Mouse (Mus musculus): ENCODE data around the gene Tmem252.
"Not testable (repeated sequence)": the region's sequence is repeated elsewhere in the genome, so short reads cannot be mapped to it uniquely, and the experiment has no call there.

Gene Tmem252

DNA sequence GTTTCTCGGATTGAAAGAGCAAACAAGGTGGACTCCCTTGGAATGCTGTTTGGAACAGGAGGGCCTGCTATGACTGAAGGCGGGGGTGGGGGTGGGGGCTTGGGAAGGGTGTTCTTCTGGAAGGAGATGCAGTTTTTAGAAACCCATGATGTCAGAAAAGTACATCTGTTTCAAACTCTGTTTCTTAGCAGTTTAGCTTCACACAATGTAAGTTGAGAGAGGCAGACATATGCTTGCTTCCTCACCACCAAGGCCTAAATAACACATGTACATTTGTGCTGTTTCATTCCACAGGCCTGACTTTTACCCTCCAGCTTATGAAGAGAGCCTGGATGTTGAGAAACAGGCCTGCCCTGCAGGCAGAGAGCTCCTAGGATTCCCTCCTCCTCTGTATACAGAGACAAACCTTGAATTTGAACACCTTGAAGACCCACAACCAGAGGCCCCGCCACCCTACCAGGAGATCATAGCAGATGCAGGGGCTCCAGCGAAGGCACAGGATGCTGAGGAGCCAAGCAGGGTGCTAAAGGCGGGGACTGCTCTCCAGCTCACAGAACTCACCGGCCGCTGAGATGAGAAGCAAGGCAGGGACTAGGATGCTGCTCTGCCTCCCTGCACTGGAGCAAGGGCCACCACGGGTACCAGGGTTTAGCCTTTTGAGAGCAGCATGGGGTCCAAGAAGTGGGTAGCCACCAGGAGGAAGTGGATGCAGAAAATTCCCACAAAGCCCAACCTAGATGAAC is 3.6 kb downstream of the Tmem252 start:
- no peak for DNase-seq (ENCODE audit: low spot score)

DNA sequence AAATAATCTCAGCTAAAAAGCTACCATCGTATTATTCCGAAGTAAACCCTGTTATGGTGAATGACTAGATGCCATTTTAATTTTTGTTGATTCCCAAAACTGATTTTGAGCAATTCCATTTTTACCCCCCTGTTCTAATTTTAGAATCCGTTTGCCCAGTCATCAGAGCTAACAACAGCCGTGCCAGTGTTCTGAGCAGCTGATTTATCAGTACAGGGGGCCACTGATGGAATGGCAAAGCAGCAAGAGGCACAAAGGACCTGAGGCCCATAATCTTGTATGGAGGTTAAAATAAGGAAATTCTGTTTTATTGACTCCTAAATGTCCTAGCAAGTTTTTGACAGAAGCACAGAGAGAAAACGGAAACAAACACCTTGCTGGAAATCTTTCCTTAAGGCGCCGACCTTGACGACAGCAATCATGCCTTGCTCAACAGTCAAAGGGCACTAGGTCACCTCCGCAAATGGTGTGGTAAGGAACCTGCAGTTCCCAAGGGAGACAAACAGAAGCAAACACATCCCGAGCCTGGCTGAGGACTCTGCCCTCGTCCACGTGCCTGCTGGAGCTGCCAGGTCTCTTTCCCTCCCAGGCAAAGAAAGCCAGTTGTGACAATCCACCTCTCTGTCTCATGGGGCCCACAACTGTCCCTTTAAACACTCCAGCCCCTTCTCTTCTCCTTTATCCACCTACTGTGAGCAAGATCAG is 9.4 kb downstream of the Tmem252 start:
- DNase-seq (ENCODE audit: low spot score) = no peak

DNA sequence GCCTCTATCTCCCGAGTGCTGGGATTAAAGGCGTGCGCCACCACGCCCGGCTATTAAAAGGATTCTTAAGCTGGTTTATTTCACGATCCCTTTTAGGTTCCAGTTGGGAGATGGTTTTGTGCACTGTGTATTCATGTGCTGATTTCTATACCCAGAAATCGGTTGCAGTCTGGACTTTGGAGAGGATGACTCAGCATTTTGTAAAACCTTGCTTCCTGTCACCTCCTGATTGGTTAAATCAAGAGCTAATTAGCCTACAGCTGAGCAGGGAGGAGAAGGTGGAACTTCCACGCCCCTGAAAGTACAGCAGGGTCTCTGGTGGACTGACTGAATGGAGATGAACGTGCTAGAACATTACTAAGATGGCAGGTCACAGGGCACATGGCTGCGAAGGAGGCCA is 12.6 kb downstream of the Tmem252 start:
- DNase-seq (ENCODE audit: low spot score) = no peak

DNA sequence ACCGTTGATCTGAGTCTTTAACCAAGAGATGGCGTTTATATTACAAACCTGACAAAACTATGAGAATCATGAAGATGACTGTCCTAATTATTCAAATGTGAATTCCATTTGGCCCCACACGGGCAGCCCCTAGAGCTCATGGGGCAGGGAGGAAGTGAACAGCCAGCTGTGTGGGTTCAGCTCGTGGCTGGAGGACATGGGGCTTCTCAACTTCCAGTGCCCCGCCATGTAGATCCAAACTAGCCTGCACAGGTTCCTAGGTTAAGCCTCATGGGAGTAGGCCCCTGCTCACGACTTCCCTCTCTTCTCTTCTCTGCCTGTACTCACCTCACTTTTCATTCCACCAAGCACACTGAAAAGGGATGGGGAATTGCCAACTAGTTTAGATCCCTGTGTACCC is 14.5 kb downstream of the Tmem252 start:
- no peak for DNase-seq (ENCODE audit: low spot score)

DNA sequence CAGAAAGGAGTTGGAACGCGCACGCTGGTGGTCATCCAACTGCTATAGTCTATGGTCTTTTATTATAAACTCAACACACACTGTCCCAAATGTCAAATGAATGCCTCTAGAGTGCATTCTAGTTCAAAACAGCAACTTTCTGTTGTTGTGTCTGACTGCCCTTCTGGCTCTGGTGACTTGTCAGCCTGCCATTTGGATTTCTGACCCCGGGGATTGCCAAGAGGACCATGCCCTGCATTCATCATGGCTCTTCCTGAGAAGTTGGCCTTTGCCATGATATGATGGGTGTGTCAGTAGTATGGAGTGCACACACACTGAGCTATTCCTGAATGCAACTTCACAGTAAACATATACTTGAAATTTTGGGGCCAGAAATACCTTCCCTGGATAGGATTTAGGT is 15.7 kb downstream of the Tmem252 start:
- peak; percentile 8 for DNase-seq (ENCODE audit: low spot score)

DNA sequence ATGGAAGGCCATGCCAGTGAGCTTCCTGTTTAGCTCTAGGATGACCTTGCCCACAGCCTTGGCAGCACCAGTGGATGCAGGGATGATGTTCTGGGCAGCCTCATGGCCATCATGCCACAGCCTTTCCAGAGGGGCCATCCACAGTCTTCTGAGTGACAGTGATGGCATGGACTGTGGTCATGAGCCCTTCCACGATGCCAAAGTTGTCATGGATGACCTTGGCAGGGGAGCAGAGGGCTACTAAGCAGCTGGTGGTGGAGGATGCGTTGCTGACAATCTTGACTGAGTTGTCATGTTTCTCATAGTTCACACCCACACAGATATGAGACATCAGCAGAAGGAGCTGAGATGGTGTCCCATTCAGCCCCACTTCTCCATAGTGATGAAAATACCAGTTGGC is 18.9 kb downstream of the Tmem252 start:
- no peak for DNase-seq (ENCODE audit: low spot score)

DNA sequence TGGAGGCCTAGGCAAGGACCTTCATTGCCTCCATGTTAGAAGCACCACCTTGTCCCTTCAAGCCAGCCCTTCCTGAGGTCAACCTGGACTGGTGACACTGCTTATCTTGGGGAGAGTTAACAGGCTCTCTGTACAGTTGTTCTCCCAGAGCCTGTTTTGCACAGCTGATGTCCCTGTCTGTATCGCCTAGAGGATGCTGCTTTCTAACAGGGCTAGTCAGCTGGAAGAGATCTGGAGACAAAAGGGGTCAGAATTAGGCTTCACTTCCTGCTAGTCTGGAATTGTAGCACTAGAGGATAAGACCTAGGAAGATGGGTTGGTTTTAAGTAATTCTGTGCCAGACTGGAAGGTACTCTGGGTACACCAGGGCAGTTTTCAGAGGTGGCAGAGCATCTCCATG is 24.1 kb downstream of the Tmem252 start:
- no peak for DNase-seq (ENCODE audit: low spot score)

DNA sequence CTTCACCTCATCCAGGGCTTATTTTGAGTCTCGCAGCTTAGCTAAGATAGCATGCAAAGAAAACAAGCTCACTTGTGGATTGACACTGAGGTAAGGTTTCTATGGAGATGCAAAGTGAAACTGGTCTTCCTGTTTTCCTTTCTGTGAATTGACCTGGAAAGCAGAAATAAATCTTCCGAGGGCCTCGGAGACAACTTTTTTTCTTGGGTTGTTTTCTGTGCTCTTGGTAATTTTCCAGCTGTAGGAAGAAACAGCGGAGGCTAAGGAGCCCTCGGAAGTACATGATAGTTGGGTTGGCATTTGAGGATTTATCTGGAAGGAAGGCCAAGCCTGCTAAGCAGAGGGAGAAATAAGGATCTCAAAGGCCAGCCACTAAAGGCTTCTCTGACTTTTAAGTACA is 24.8 kb downstream of the Tmem252 start:
- DNase-seq (ENCODE audit: low spot score) = no peak

DNA sequence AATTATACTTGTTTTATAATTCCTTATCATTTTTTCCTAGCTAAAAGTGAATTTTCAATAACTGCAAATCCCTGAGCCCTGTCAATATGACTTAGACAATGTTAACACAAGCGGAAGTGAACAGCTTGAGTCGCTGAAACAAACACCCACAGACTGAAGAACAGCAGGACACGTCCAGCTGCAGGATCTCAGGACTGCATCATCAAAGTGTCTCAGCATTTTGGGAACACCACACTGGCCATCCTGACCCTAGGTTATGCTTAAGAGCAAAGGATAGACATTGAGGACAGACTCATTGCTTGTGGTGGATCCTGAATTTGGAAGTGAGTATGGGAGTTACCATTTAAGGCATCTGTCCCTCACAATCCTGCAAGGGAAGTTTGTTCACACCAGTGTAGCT is 25.4 kb downstream of the Tmem252 start:
- DNase-seq (ENCODE audit: low spot score) = no peak

DNA sequence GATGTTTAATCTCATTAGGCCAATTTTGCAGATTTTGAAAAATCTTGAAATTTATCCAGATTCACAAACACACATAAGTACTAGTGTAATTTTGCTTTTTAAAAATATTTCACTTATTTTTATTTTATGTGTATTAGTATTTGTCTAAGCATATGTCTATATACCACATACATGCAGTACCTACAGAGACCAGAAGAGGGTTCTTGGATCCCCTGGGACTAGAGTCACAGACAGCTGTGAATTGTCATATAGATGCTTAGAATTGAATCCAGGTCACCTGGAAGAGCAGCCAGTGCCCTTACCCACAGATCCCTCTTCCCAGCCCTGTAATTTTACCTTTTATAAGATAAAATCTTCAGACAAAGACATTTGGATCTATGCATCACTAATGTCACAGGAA is 26.1 kb downstream of the Tmem252 start:
- no peak for DNase-seq (ENCODE audit: low spot score)

DNA sequence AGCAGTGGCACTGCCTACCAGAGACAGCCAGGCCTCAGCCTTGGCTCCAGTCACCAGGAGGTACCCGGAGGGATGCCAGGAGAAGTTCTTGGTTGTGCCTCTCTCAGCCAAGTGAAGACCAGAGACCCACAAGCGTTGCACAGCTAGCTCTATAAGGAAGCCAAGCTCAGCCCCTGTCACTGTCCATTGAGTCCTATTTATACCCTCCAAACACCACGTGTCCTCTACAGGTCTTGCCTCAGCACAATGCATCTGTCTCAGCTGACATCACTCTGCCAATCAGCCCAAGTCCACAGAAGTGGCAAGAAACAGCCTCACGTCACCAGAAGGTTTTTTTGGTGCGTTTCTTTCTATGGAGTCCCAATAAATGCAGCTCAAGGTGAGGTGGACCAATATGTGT is 26.9 kb downstream of the Tmem252 start:
- no peak for DNase-seq (ENCODE audit: low spot score)

DNA sequence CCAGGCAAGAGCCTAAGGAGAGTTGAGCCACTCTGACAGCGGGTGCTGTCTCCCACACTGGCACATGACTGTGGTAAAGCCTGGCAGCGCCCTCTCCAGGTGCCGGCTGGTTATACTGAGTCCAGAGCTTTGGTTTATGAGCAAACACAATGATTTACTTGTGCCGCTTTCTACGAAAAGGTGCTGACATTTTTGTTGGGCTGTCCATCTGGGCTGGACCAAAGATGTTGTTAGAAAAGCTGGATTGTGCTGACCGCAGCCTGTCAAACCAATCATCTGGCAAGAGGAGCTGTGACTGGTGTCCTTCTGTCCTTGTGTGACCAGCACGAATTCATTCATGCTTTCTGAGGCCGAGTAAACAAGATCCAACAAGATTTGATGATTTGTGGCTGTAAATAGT is 27.9 kb downstream of the Tmem252 start:
- DNase-seq (ENCODE audit: low spot score) = no peak

DNA sequence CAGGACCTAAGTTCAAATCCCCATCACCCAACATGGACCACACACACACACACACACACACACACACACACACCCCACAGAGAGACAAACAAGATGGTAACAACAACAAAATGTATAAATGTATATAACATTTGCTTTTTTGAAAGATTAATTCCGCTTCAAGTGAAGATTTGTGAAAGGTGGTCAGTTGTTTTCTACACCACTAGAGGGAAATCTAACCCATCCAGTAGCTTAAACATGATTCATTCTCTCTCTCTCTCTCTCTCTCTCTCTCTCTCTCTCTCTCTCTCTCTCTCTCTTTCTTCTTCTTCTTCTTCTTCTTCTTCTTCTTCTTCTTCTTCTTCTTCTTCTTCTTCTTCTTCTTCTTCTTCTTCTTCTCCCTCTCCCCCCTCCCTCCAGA is 29.4 kb downstream of the Tmem252 start:
- DNase-seq (ENCODE audit: low spot score) = not testable (repeated sequence)

DNA sequence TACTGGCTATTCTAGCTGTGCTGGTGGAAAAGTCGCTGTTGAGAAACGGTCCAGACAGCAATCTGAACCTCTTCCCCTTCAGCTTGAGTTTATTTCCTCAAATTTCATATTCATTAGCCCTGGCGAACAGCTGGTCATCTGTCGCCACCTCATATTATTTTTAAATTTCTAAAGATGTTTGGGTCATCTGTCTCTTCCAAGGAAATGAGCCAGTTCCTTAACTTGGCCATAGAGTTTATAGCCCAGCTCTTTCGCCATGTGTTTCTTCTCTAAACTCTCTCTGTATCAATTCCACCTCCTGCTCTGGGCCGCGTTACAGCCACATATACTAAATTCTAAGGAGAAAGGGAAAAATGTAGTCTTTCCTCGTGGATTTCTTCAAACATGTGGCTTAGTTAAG is 29.9 kb downstream of the Tmem252 start:
- no peak for DNase-seq (ENCODE audit: low spot score)

DNA sequence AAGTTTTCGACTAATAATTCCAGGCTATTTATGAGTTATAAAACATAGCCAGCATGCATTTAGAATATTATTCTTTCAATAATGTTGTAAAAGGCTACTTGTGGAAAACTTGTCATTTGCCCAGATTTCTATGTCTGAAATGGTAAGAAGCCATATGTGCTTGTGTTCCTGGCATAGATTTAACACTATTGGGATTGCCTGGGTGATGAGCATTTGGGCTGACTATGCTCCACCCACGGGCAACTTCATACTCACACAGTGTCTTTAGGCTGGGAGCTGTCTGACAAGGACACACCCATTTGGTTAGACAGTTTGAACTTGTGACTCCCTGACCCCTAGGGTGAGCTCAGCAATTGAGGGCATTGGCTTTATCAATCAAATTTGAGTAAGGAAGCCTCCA is 30.5 kb downstream of the Tmem252 start:
- no peak for DNase-seq (ENCODE audit: low spot score)

DNA sequence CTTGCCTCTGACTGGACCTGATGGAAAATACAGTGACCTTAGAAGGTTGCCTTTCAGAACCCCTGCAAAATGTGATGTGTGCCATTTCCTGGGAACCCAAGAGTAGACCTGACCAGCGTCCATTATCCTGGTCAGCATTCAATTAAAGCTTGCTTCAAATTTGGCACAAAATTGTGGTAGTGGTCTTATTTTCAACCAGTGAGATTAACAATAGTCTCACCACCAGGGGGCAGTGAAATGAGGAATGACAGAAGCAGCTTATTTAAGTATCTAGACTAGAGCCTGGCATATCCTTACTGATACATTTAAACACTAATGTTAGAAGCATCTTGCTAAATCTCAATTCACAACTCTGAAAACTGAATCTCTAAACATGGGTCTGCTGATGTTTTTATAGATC is 31.6 kb downstream of the Tmem252 start:
- peak; percentile 42 for DNase-seq (ENCODE audit: low spot score)

DNA sequence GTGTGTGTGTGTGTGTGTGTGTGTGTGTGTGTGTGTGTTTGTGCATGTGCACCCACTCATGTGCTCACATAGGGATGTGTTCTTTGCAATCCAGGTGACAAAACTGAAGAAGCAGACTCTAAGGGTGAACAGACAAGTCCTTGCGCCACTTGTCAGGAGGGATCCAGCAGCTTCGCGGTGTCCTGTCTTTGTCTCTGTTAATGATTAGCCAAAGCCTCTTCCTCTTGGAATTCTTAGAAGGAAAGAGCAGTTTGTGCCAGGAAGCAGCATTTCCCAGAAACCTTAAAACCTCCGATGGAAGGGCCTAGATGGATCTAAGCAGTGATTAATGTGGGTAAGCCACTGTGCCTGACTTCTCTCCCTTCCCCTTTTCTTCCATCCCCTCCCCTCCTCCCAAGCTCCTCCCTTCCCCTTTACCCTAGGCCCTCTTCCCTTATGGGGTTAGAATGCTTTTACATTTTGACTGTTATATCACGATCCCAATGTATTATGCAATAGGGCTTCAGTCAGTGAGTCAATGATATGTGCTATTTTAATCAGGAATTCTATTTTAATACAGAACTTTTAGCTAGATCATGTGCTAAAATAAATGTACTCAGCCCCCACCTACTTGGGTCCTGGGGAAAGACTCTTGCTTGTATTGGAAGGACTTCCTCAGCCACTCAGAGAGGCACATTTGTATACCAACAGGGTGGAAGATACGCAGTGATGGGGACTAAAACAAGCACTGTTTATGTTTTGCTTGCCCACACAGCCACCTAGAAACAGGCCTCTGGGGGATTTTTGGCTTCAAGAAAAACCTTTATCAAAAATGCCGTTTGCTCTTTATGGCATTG is 33.5 kb downstream of the Tmem252 start:
- peak; percentile 16 for DNase-seq (ENCODE audit: low spot score)

DNA sequence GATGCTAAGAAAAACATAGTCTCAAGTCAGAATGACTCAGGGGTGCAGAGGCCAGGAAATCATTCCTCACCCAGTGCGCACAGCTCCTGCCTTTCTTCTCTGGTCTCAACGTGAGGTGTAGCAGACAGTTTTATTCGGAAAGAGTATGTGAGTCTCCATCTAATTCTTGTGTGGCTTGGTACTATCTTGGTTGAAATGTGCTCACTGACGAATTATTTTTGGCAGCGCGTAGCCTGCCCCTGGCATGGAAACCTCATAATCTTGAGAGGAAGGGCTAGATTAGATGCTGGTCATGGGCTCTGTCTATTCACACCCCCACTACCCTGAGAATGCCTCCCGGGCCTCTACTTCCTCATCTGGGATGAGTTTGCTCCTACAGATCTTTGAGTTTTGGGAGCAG is 34.2 kb downstream of the Tmem252 start:
- DNase-seq (ENCODE audit: low spot score) = no peak

DNA sequence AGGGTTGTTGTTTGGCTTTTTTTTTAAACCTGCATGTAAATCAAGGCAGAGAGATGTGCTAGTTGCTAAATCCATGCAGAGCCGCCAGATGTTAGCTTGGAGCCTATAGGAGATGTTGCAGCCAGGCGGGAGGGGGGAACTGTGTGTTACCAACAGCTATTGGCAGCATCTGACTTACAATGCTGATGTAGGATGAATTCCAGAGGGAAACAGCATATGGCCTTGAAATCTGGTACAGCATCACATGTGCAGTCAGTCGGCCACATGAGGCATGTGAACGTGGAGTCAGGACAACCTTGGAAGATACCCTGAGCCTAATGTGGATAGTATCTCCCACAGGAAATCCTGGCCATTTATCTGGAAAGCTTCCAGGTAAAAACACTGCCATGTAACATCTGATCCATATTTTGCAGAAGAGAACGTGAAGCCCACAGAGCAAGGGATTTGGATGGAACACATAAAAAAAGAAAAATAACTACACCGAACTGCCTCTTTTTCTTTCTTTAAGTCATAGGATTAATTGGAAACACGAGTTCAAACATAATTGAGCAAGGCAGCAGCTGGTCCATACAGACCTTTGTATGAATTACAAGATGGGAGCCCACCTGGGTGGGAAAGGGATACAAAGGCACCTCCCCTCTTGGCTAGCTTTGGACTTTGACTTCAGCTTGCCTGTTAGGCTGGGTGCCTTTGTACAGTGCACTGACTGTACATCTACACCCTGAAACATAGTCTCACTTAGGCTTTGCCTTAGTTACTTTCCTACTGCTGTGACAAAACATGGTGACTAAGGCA is 42.7 kb downstream of the Tmem252 start:
- DNase-seq (ENCODE audit: low spot score) = no peak

DNA sequence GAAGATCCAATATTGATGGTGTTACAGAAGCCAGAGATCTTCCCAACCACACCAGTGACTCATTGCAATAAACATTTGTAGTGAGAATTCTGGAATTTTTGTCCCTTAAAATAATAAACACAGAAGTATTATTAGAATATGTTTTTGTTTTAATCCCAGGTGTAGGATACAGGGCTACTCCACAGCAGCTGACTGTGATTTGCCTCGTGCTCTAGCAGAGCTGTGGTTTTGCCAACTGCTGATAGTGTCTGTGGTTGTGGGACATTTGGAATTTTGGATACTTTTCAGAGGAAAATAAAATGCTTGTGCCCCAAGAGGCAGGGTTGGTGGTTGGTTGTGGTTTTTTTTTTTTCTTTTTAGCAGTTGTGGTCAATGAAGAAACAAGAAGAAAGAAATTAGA is 44.2 kb downstream of the Tmem252 start:
- DNase-seq (ENCODE audit: low spot score) = no peak

DNA sequence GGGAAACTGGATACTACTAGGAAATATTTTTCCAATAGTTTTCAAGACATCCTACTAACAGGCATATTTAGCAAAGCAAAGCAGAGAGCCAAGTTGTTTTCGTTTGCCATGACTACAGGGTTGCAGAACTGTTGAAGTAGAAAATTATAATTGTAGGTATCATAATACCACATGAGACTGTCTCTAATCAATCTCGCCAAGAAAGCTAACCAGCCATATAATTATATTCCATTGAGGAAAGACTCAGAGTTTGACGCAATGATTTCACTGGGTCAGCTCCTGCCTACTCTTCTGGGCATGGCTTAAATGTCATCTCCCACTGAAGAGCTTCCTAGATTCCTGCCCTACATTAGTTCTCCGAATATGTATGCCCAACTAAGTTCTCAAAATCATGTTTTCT is 45.7 kb downstream of the Tmem252 start:
- DNase-seq (ENCODE audit: low spot score) = no peak

DNA sequence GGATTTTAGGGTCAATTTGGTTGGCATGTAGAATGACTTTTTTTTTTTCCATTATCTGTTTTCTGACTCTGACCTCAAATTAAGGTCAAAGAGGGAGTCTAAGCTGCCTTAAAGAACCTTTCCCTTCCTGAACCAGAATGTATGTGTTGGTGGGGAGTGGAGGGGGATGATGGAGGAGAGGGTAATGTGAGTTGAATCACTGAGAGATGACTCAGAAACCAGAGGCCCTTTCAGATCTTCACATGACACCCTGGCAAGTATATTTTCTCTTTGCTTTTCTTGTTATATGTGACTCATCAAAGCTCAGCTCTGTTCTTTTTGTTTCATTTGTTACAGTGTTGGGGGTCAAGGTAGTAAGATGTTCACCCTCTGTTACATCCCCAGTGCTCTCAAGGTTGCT is 46.6 kb downstream of the Tmem252 start:
- no peak for DNase-seq (ENCODE audit: low spot score)
